In genomic region chr3:53166001-53166400, GRCm38 (mm10) we compare ENCODE assay signal across 10 mouse cellular contexts.
DNase-seq lines count a peak whose midpoint lies in the region; ATAC-seq and TF ChIP-seq lines count a peak whose summit lies in the region.
"Had no signal": no experiment of that assay in that cellular context is flagged by ENCODE, and none has a peak within 500 bp of the region (broad histone marks: within the 10 kb centered on the region; RNA-seq: fewer than 3 reads in every experiment).

No protein-coding gene starts in this region.

- H3K9ac ChIP-seq in heart, adult 2 months (ENCODE audit: low read depth, low read length), result no peak overlapping the region
- H3K9ac ChIP-seq in hindbrain, embryonic 16.5 days (ENCODE audit: low read depth, low read length), result no peak overlapping the region
- H3K9ac ChIP-seq: liver, embryonic 13.5 days had no signal

- no peaks in the 10 kb centered on the region for H3K79me2 ChIP-seq in heart, adult 2 months (replicated peaks; ENCODE audit: control insufficient read depth, insufficient read depth, low read length)

- ATAC-seq in hindbrain, embryonic 16.5 days, result no peak
- ATAC-seq: intestine, embryonic 16.5 days had no signal

- H3K9me3 ChIP-seq in hindbrain, embryonic 16.5 days (ENCODE audit: control insufficient read depth, low read length), result no peaks in the 10 kb centered on the region
- H3K9me3 ChIP-seq: liver, embryonic 13.5 days had no signal

- intact Hi-C loops in heart, adult 2 months (cut with DNase I), result loop anchor here (5.0 kb wide), 3 partner anchors 56 to 124 kb away; partner anchors contain the start of gene Lhfp

- TF ChIP-seq CTCF in layer of hippocampus, adult 2 months (conservative IDR thresholded peaks at IDR 0.05), result no peak
- no peak for TF ChIP-seq CTCF in heart, adult 2 months (IDR thresholded peaks at IDR 0.05)

- H3K27ac ChIP-seq in layer of hippocampus, adult 2 months, result peak overlapping the region; percentile 79
- H3K27ac ChIP-seq in heart, adult 2 months, result peak overlapping the region; percentile 75
- H3K27ac ChIP-seq in hindbrain, embryonic 16.5 days (ENCODE audit: low read depth, low read length), result peak overlapping the region; percentile 14; the same call in 1 of the 2 replicates
- H3K27ac ChIP-seq: liver, embryonic 13.5 days had no signal

- no peak for TF ChIP-seq POLR2A in heart, adult 2 months (IDR thresholded peaks at IDR 0.05; ENCODE audit: insufficient read depth, low read depth, low read length)

- no peak overlapping the region for H3K4me2 ChIP-seq in hindbrain, embryonic 16.5 days (ENCODE audit: low read length)
- H3K4me2 ChIP-seq: liver, embryonic 13.5 days had no signal

- H3K4me3 ChIP-seq in layer of hippocampus, adult 2 months, result no peak overlapping the region; the same call in 1 of the 2 replicates
- H3K4me3 ChIP-seq in heart, adult 2 months, result no peak overlapping the region
- no peak overlapping the region for H3K4me3 ChIP-seq in hindbrain, embryonic 16.5 days (ENCODE audit: low read length)
- H3K4me3 ChIP-seq: liver, embryonic 13.5 days had no signal

- H3K4me1 ChIP-seq in heart, adult 2 months (ENCODE audit: control insufficient read depth, insufficient read depth, low read length), result peaks cover 8% of the 10 kb centered on the region
- H3K4me1 ChIP-seq in hindbrain, embryonic 16.5 days (ENCODE audit: control insufficient read depth, insufficient read depth, low read depth, low read length), result 0 out of 2 replicates have a peak, but pooled peaks cover 2% of the 10 kb centered on the region
- H3K4me1 ChIP-seq: liver, embryonic 13.5 days had no signal

- 35% methylated on average over 8 of the region's 8 CpGs for WGBS in heart, adult 2 months
- WGBS in hindbrain, embryonic 16.5 days, result 43% methylated on average over 8 of the region's 8 CpGs

- no peak for DNase-seq in layer of hippocampus, adult 2 months (ENCODE audit: low spot score in 2 of 2)
- no peak for DNase-seq in layer of hippocampus, adult 11-12 months (ENCODE audit: low spot score)
- peak; percentile 33 to 70 for DNase-seq in heart, adult 2 months
- peak; percentile 28 for DNase-seq in lung, postnatal 14 days
- DNase-seq in frontal cortex, postnatal 14 days (ENCODE audit: low spot score in 2 of 2), result no peak
- no peak for DNase-seq in thymus, adult 18-20 months
- DNase-seq in layer of hippocampus, adult 9-10 months (ENCODE audit: low spot score), result no peak
- DNase-seq: liver, embryonic 13.5 days had no signal

- H3K36me3 ChIP-seq in heart, adult 2 months (ENCODE audit: control insufficient read depth, insufficient read depth, low read length), result no peaks in the 10 kb centered on the region
- no peaks in the 10 kb centered on the region for H3K36me3 ChIP-seq in hindbrain, embryonic 16.5 days (ENCODE audit: control insufficient read depth, insufficient read depth, low read length)
- H3K36me3 ChIP-seq: liver, embryonic 13.5 days had no signal

- 0 out of 2 replicates have a peak, but pooled peaks have one; percentile 41 for TF ChIP-seq EP300 in heart, adult 2 months (IDR thresholded peaks at IDR 0.05; ENCODE audit: insufficient read depth, low read depth, low read length)

- no peaks in the 10 kb centered on the region for H3K27me3 ChIP-seq in heart, adult 2 months (ENCODE audit: control insufficient read depth, insufficient read depth, low read length)
- H3K27me3 ChIP-seq in hindbrain, embryonic 16.5 days (replicated peaks; ENCODE audit: control insufficient read depth, insufficient read depth, low read length), result no peaks in the 10 kb centered on the region
- H3K27me3 ChIP-seq: liver, embryonic 13.5 days had no signal

Comparison
In these comparisons a context has a peak if more than half of its experiments do, and no peak if none do; other contexts are left out.
1. DNase-seq: peak in heart, adult 2 months (2 of 2) and lung, postnatal 14 days (single experiment); none in layer of hippocampus, adult 2 months (0 of 2), layer of hippocampus, adult 11-12 months (single experiment), frontal cortex, postnatal 14 days (0 of 2), thymus, adult 18-20 months (0 of 2) and layer of hippocampus, adult 9-10 months (single experiment).
2. H3K27ac ChIP-seq: peak in every context shown above with its lines; median percentile 79 in layer of hippocampus, adult 2 months; 75 in heart, adult 2 months; 14 in hindbrain, embryonic 16.5 days.